Comparison of ENCODE assay signal across 18 mouse cellular contexts in the genomic region with DNA sequence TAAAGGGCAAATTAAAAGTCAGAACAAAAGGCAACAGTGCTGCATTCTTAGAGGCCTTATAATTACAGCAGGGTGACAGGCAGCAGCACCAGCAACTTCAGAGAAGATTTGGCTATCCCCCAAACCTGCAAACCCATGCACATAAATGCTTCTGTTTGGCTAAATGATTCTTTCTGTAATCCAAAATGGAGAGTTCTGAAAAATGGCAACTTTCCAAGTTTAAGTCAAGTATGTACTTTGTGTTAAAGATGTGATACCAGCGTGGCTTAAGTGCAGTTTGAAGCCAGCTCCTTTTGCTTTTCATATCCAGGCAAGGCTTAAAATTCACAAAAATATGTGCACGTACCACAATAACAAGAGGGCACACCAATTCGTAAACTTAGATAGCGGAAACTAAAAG.
"Had no signal": no experiment of that assay in that cellular context is flagged by ENCODE, and none has a peak within 500 bp of the region (broad histone marks: within the 10 kb centered on the region; RNA-seq: fewer than 3 reads in every experiment).

No protein-coding gene starts in this region.

- H3K4me2 ChIP-seq: kidney, embryonic 15.5 days; liver, embryonic 13.5 days; lung, embryonic 15.5 days; midbrain, embryonic 11.5 days; neural tube, embryonic 12.5 days; neural tube, embryonic 15.5 days; stomach, embryonic 15.5 days had no signal

- H3K4me1 ChIP-seq: kidney, embryonic 15.5 days; lung, embryonic 15.5 days; neural tube, embryonic 12.5 days; neural tube, embryonic 15.5 days; stomach, embryonic 15.5 days had no signal

- H3K27ac ChIP-seq: kidney, embryonic 15.5 days; liver, embryonic 13.5 days; neural tube, embryonic 12.5 days; neural tube, embryonic 15.5 days; stomach, embryonic 15.5 days had no signal

- H3K9me3 ChIP-seq: kidney, embryonic 15.5 days; liver, embryonic 13.5 days; lung, embryonic 15.5 days; neural tube, embryonic 12.5 days; neural tube, embryonic 15.5 days; stomach, embryonic 15.5 days had no signal

- H3K36me3 ChIP-seq: liver, embryonic 13.5 days; neural tube, embryonic 15.5 days; stomach, embryonic 15.5 days had no signal

- DNase-seq: kidney, adult 11 months; kidney, adult 8-10 months; kidney, postnatal 10 days; kidney, postnatal 36 days; layer of hippocampus, postnatal 36 days; liver, embryonic 13.5 days; lung, postnatal 4 days; right cerebral cortex, adult 18-20 months; right cerebral cortex, postnatal 25 days; spleen, adult 18-20 months; thymus, postnatal 25 days had no signal

- H3K27me3 ChIP-seq: liver, embryonic 13.5 days; neural tube, embryonic 12.5 days; neural tube, embryonic 15.5 days; stomach, embryonic 15.5 days had no signal

- H3K9ac ChIP-seq: kidney, embryonic 15.5 days; liver, embryonic 13.5 days; lung, embryonic 15.5 days; neural tube, embryonic 12.5 days; neural tube, embryonic 15.5 days; stomach, embryonic 15.5 days had no signal

- H3K4me3 ChIP-seq: kidney, embryonic 15.5 days; left cerebral cortex, adult 2 months; liver, embryonic 13.5 days; lung, embryonic 15.5 days; neural tube, embryonic 12.5 days; neural tube, embryonic 15.5 days; stomach, embryonic 15.5 days had no signal
